Mouse (Mus musculus) embryonic facial prominence, embryonic 11.5 days (tissue): ENCODE measurements at regions not wholly inside any gene's neighbourhood (a gene's known extent, or its start where the extent isn't known, plus 50 kb on each side); places are given as distances from the start of the nearest gene placed in this dataset.
A peak's percentile ranks its signal among the peaks of the same experiment; 100 is the strongest.

ENCODE experiments used
- ATAC-seq: fragments of 200-750 bp; cut with Nextera tagmentation; replicated peaks from 2 replicates; pipeline ENCODE4 v1.8.0; 2017; ENCODE audit warnings: low read depth; ENCODE audit not compliant: insufficient number of reproducible peaks, low FRiP score, low TSS enrichment
- DNase-seq: peaks from one replicate; pipeline ENCODE4 v3.0.0-alpha.2; 2015; ENCODE audit warnings: low spot score
- H3K27ac ChIP-seq: fragments of 300-500 bp; sonication (generic); replicated peaks from 2 replicates; pipeline ENCODE4 v1.5.1; 2014; ENCODE audit warnings: mild to moderate bottlenecking, low read depth, low read length, control low read depth
- H3K27me3 ChIP-seq: fragments of 300-500 bp; sonication (generic); 2 replicates; pipeline ENCODE4 v1.6.1; 2014; ENCODE audit warnings: mild to moderate bottlenecking, low read length, moderate library complexity, mixed read lengths; ENCODE audit not compliant: control insufficient read depth, insufficient read depth
- H3K36me3 ChIP-seq: fragments of 300-500 bp; sonication (generic); replicated peaks from 2 replicates; pipeline ENCODE4 v1.6.1; 2014; ENCODE audit warnings: low read depth, mild to moderate bottlenecking, low read length, moderate library complexity, mixed read lengths; ENCODE audit not compliant: control insufficient read depth, insufficient read depth
- H3K4me1 ChIP-seq: fragments of 300-500 bp; sonication (generic); 2 replicates; pipeline ENCODE4 v1.6.1; 2014; ENCODE audit warnings: low read length, mixed read lengths; ENCODE audit not compliant: control insufficient read depth, insufficient read depth
- H3K4me2 ChIP-seq: fragments of 300-500 bp; sonication (generic); 2 replicates; pipeline ENCODE4 v1.6.1; 2014; ENCODE audit warnings: low read depth, mild to moderate bottlenecking, control low read depth, low read length, moderate library complexity
- H3K4me3 ChIP-seq: fragments of 300-500 bp; sonication (generic); 2 replicates; pipeline ENCODE4 v1.5.1; 2014; ENCODE audit warnings: low read depth, low read length, control low read depth
- H3K9ac ChIP-seq: fragments of 300-500 bp; sonication (generic); replicated peaks from 2 replicates; pipeline ENCODE4 v1.6.1; 2014; ENCODE audit warnings: mild to moderate bottlenecking, control low read depth, low read length
- H3K9me3 ChIP-seq: fragments of 300-500 bp; sonication (generic); replicated peaks from 2 replicates; pipeline ENCODE4 v1.6.1; 2016; ENCODE audit warnings: mild to moderate bottlenecking, low read length, inconsistent platforms, mixed read lengths; ENCODE audit not compliant: control insufficient read depth
- WGBS: fragments of 180-500 bp; shearing (Covaris S2); extraction: QIAGEN DNeasy Blood & Tissue Kit; methylation state at CpG from one replicate; pipeline ENCODE4 v1.1.7; 2014; 5-methylcytosine and 5-hydroxymethylcytosine counted together

- no peak overlapping the region for H3K4me2 ChIP-seq
- H3K27me3 ChIP-seq = no peaks in the 10 kb centered on the region
Observed at GRCm38 (mm10) chr4:55757148-55757927, 225.1 kb upstream of the Klf4 start.

GRCm38 (mm10) chr4:55749949-55750600 is 217.8 kb upstream of the Klf4 start:
- Histone ChIP-seq H3K27me3 (no peaks in the 10 kb centered on the region), H3K9me3 (no peaks in the 10 kb centered on the region), H3K27ac (no peak overlapping the region), H3K4me3 (no peak overlapping the region), H3K4me1 (no peaks in the 10 kb centered on the region), H3K4me2 (no peak overlapping the region), H3K36me3 (no peaks in the 10 kb centered on the region), H3K9ac (no peak overlapping the region)
- no peak for ATAC-seq
- WGBS = 80% methylated on average over 20 of the region's 20 CpGs
- DNase-seq = no peak

More at GRCm38 (mm10) chr4:55757148-55757927, 225.1 kb upstream of the Klf4 start:
- Histone ChIP-seq H3K36me3 (no peaks in the 10 kb centered on the region), H3K9me3 (no peaks in the 10 kb centered on the region), H3K9ac (no peak overlapping the region), H3K4me1 (no peaks in the 10 kb centered on the region), H3K4me3 (no peak overlapping the region), H3K27ac (no peak overlapping the region)
- no peak for ATAC-seq
- DNase-seq = peak; percentile 51
- 54% methylated on average over 15 of the region's 15 CpGs for WGBS

GRCm38 (mm10) chr4:55741355-55741754 is 209.1 kb upstream of the Klf4 start:
- Histone ChIP-seq H3K27me3 (no peaks in the 10 kb centered on the region), H3K9ac (no peak overlapping the region), H3K4me1 (no peaks in the 10 kb centered on the region), H3K27ac (no peak overlapping the region), H3K4me2 (no peak overlapping the region), H3K36me3 (no peaks in the 10 kb centered on the region), H3K9me3 (no peaks in the 10 kb centered on the region), H3K4me3 (no peak overlapping the region)
- no peak for ATAC-seq
- DNase-seq = no peak
- WGBS = 87% methylated on average over 8 of the region's 8 CpGs

GRCm38 (mm10) chr4:55740062-55740461 is 207.8 kb upstream of the Klf4 start:
- no peaks in the 10 kb centered on the region for H3K36me3 ChIP-seq
- no peak overlapping the region for H3K4me2 ChIP-seq
- 86% methylated on average over 15 of the region's 15 CpGs for WGBS
- no peaks in the 10 kb centered on the region for H3K27me3 ChIP-seq
- H3K27ac ChIP-seq = no peak overlapping the region
- no peak overlapping the region for H3K4me3 ChIP-seq
- ATAC-seq (no peak), DNase-seq (no peak)
- no peaks in the 10 kb centered on the region for H3K9me3 ChIP-seq
- no peak overlapping the region for H3K9ac ChIP-seq
- H3K4me1 ChIP-seq = no peaks in the 10 kb centered on the region

GRCm38 (mm10) chr4:55738714-55739113 is 206.4 kb upstream of the Klf4 start:
- no peak for DNase-seq
- no peak for ATAC-seq
- 88% methylated on average over 1 of the region's 1 CpGs for WGBS
- H3K4me2 ChIP-seq = no peak overlapping the region
- no peaks in the 10 kb centered on the region for H3K9me3 ChIP-seq
- no peak overlapping the region for H3K4me3 ChIP-seq
- no peak overlapping the region for H3K27ac ChIP-seq
- no peaks in the 10 kb centered on the region for H3K36me3 ChIP-seq
- H3K27me3 ChIP-seq = no peaks in the 10 kb centered on the region
- no peaks in the 10 kb centered on the region for H3K4me1 ChIP-seq
- no peak overlapping the region for H3K9ac ChIP-seq

GRCm38 (mm10) chr4:55735453-55735852 is 203.2 kb upstream of the Klf4 start:
- no peaks in the 10 kb centered on the region for H3K4me1 ChIP-seq
- no peak overlapping the region for H3K4me3 ChIP-seq
- WGBS = 71% methylated on average over 3 of the region's 3 CpGs
- no peak overlapping the region for H3K27ac ChIP-seq
- no peak for ATAC-seq
- H3K4me2 ChIP-seq = no peak overlapping the region
- no peak for DNase-seq
- H3K27me3 ChIP-seq = no peaks in the 10 kb centered on the region
- no peak overlapping the region for H3K9ac ChIP-seq
- H3K36me3 ChIP-seq = no peaks in the 10 kb centered on the region
- no peaks in the 10 kb centered on the region for H3K9me3 ChIP-seq

GRCm38 (mm10) chr4:55734331-55734730 is 202.1 kb upstream of the Klf4 start:
- no peaks in the 10 kb centered on the region for H3K27me3 ChIP-seq
- no peaks in the 10 kb centered on the region for H3K9me3 ChIP-seq
- 80% methylated on average over 1 of the region's 1 CpGs for WGBS

GRCm38 (mm10) chr4:55733223-55733622 is 201.0 kb upstream of the Klf4 start:
- no peak overlapping the region for H3K4me2 ChIP-seq
- H3K9ac ChIP-seq = no peak overlapping the region
- no peaks in the 10 kb centered on the region for H3K9me3 ChIP-seq
- no peak overlapping the region for H3K4me3 ChIP-seq
- no peak overlapping the region for H3K27ac ChIP-seq
- ATAC-seq (no peak), DNase-seq (no peak)
- no peaks in the 10 kb centered on the region for H3K36me3 ChIP-seq
- no peaks in the 10 kb centered on the region for H3K4me1 ChIP-seq
- WGBS = 40% methylated on average over 4 of the region's 4 CpGs
- H3K27me3 ChIP-seq = no peaks in the 10 kb centered on the region

More at GRCm38 (mm10) chr4:55734331-55734730, 202.1 kb upstream of the Klf4 start:
- Histone ChIP-seq H3K9ac (no peak overlapping the region), H3K36me3 (no peaks in the 10 kb centered on the region), H3K4me3 (no peak overlapping the region), H3K27ac (no peak overlapping the region), H3K4me1 (no peaks in the 10 kb centered on the region), H3K4me2 (no peak overlapping the region)
- ATAC-seq = no peak
- no peak for DNase-seq
